Mouse (Mus musculus): ENCODE measurements at regions not wholly inside any gene's neighbourhood (a gene's known extent, or its start where the extent isn't known, plus 50 kb on each side); places are given as distances from the start of the nearest gene placed in this dataset.

DNA sequence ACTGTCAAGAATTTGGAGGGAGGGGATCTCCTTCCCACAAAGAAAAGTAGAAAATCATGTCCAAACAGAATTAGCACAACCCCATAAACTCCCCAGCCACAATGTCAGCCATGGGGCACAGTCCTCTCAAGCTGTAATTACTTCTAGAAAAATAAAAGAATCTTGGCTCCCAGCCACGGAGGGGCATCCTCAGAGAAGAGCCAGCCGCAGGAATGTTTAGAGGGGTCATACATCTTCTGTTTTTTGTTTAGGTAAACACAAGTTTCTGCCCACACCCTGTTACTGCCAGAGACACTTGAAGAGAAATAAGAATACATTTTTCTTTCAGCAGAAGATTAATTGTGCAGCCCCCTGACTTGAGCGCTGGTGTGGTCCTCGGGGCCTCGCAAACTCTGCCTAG lies 362.5 kb upstream of the Nfe2l3 start:
- DNase-seq: no peak

- DNase-seq: no peak
These were observed 361.2 kb upstream of the Nfe2l3 start for GRCm38 (mm10) chr6:51071243-51071642.

- DNase-seq: no peak
These were observed 357.4 kb upstream of the Nfe2l3 start for GRCm38 (mm10) chr6:51075026-51075425.

DNA sequence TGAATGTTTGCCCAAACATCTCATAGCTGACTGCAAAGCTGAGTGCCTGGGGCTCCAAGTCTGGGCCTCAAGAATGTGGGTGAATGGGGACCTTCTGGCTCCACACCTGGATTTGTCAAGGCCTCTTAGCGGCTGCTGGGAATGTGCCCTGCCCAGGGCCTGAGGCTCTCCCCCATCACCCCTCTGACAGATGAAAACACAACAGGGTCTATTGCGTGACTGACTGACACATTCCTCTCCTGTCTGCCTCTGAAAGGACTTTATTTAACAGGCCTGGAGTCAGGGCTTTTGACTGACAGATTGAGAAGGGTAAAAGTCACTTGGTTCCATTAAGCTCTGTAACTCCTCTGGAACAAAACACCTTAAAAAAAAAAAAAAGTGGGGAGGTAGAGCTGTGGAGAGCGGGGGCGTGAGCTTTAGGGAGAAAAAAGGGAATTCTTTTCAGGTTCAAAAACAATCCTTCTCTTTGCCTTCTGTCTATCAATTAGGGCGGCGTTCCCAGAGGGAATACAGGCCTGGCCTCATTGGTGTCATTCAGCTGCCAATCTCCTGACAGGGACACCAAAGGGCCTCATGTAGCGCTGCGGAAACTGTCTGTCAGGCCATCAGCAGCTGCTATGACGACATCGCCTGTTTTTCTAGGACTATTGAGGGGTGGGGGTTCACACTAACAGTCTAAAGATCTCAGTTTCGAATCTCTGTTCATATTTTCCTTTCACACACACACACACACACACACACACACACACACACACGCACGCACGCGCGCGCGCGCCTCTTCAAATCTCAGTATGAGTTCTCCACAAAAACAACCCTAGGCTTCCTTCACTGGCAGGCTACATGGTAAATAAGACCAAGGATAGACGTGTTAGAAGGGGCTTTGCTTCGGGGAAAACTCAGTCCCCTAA lies 355.4 kb upstream of the Nfe2l3 start:
- DNase-seq: no peak

DNA sequence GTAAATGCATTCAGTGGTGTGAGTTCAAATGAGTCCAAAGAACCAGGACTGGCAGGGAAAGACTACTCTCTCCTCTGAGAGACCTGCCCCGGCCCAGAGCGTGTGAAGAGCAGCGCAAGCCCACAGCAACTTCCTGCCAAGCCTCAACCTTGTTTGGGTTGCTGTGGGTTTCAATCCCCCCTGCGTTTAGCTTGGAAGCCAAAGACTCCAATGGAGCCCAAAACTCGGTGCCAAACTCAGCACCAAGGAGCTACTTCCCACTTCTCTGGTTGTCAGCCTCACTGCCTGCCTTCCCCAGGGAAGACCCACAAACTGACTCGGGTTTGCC lies 354.7 kb upstream of the Nfe2l3 start:
- DNase-seq: no peak

GRCm38 (mm10) chr6:51078353-51078966 lies 354.0 kb upstream of the Nfe2l3 start:
- no peak for DNase-seq

DNA sequence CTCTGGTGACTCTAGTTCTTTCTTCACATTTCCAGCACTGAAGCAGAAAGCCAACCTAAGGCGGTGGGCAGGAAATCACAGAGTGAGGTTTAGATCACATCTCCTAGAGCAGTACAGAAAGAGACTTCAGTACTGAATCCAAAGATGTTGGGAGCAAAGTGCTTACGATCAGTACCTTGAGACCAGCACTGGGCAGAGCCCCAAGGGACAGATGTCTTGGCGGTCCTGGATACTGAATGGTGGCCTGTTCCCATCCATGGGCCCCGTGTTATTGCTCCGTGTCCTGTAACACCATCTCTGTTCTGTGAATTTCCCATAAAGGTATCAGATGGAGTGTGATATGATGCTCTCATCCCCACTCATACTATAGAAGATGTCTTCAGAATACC lies 353.5 kb upstream of the Nfe2l3 start:
- DNase-seq: no peak

GRCm38 (mm10) chr6:51081056-51081455 lies 351.4 kb upstream of the Nfe2l3 start:
- DNase-seq: no peak

DNA sequence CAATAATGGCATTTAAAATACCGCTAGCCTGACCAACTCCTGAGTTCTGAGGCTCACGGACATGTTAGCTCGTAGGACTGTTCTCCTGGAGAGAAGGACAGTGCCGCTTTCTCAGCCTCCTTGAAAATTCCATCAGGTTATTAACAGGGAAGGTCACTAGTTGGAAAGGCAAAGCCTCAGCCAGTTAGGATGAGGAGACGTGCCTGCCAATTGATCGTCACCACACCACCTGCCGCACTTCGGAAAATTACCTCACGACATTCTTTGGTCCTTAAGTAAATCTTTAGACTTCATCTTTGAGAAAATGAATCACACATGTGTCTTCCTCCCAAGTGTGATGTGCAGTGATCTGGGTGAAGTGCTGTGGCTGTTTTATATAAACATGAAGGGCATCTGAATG lies 347.8 kb upstream of the Nfe2l3 start:
- DNase-seq: no peak

DNA sequence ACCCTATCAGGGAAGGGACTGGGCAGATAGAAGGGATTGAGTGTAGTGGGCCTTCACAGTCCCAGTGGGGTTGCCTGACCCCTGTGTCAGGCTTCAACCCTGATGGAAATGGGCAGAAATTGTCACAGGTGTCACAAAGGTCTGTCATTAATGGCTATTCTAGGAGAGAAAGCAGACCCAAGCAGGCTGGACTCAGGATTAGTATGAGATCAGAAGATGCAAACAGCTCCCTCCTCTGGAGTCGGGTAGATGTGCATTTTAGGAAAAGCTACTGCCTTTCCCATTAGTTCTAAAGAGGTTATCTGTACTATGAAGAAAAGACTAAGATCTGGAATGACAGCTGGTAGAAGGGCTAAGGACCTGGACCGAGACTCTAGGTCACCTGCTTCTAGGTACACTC lies 346.9 kb upstream of the Nfe2l3 start:
- no peak for DNase-seq

DNA sequence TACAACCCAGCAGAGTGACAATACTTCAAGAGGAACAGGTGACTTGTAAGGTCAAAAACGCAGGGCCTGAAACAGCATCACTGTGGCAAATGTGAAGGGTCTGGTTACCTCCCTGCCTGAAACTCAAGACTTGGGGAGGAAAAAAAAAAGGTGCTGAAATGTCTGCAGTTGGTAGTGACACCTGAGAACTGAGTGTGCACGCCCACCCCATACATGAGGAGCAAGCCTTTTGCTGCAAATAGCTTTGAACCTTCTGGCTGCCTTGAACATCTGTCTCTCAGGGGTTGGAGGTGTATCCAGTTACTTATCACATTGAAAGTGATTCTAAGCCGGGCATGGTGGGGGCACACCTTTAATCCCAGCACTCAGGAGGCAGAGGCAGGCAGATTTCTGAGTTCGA lies 346.1 kb upstream of the Nfe2l3 start:
- DNase-seq: no peak

DNA sequence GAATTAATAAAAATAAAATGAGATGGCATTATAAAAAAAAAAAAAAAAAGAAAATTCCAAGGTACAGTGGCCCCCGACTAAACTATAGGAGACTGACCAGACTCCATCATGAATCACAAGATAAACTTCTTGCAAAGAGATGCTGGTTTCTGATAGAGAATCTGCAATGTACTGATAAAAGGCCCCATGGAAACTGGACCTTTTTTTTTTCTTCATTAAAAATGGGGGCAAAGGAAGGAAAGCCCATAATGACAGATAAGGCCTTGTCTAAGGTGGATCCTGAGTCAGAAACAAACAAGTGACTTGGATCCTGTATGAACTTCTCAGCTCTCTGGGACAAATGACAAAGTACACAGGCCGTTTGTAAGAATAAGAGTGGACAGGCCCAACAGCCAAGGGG lies 344.7 kb upstream of the Nfe2l3 start:
- no peak for DNase-seq

DNA sequence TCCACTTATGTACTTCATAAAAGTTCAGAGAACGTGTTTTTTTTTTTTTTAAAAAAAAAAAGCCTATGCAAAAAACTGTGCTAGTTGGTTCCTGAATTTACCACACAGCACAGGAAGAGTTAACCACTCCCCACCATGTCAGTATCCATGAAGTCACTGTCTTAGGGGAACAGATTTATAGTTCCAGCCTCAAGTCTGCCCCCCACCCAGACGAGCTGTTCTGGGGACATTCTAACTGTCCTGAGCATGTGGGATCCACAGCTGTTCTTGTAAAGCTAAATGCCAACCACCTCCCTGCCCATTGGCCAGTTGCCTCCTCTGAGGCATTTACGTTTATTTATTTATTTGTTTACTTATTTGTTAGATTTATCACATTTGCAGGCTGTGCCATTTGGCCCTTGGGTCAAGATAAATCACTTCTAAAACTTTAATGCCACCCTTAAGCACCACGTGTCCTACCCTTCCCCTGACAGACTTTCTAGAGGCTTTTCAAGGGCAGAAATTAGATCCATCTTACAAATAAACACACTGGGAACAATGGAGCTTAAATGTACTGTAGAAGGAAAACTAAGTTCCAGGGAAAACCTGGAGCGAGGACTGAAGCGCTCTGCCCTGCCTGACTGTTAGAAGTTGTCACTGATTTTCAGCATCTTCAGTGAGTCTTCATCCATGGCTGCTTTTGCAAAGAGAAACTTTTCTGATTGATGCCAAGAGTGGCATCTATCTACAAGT lies 343.7 kb upstream of the Nfe2l3 start:
- no peak for DNase-seq

GRCm38 (mm10) chr6:51093196-51093595 lies 339.3 kb upstream of the Nfe2l3 start:
- no peak for DNase-seq

DNA sequence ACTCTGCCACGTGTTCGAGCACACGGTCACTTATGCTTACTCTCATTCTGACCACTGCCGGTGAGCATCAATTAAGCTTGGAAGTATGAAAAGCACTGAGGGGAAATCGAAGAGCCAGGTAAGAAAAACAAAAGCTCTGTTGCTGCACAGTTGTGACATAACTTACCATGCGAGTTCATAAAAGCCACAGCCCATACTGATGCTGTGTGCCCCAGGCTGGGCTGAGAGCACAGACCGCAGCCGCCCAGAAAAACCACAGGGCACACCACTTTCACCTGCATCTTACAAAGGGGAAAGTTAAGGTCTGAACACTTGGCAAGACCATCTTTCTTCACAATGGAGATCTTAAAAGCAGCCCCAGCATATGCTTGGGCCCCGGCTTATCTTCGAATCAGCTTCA lies 338.2 kb upstream of the Nfe2l3 start:
- no peak for DNase-seq

GRCm38 (mm10) chr6:51097488-51097887 lies 335.0 kb upstream of the Nfe2l3 start:
- DNase-seq: no peak

DNA sequence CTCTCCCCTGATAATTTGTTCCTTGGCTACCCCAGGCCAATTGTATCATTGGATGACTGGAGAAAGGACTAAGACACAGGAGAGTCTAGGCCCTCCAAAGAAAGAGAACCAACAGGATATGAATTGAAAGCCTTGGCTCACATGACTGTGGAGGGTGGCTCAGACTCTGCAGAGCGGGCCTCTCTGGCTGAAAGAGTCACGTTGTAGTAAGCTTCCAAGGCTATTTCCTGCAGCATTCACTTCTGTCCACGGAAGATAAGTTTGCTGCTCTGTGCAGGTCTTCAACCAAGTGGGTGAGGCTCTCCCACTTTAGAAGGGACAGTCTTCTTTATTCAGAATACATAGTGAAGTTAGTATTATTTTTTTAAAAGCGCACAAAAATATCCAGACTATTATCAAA lies 332.1 kb upstream of the Nfe2l3 start:
- no peak for DNase-seq

- DNase-seq: no peak
These were observed 329.2 kb upstream of the Nfe2l3 start for GRCm38 (mm10) chr6:51103236-51103635.

DNA sequence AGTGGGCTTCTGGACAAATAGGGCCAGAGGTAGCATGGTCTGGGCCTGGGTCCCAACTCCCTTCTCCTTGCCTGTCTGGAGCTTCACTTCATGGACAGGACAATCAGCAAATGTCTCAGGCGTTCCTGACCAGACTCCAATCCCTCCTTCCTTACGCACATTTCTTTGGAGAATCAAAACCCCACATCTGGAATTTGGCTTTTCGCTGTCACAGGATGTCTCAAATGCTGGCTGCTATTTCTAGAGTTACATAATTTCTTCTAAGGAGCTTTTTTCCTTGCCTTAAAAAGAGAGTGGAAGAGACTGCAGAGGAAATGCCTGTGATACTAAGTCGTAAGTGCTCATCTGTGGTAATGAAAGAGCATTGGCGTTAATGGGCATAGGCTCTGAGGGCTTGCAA lies 328.1 kb upstream of the Nfe2l3 start:
- DNase-seq: no peak

DNA sequence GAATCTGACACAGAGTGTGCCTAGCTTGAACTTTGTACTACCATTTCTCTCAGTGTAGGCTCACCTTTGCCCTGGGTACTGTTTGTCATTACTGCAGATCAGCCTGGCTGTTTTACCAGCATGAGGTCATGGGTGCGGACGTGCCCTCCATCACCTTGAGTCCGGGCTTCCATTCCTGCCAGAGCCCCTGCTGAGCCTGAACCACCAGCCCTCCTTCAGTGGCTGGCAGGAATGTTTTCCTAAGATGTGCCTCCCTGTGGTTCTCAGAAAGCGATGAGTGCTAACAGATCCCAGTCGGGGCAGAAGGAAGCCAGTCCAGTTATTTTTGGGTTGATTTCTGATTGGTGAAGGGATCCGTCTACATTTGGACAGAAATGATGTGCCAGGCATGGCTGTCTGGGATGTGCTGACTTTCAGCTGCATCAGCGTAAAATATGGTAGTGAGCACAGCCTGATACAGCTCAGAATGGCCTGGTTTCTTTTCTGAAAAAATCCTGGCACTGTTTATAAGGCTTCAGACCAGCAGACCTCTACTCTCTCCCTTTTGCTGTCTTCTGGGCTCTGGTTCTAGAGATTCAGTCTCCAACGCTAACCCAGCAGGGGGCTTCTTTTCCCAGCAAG lies 324.0 kb upstream of the Nfe2l3 start:
- DNase-seq: no peak

GRCm38 (mm10) chr6:51110596-51110995 lies 321.9 kb upstream of the Nfe2l3 start:
- DNase-seq: no peak

DNA sequence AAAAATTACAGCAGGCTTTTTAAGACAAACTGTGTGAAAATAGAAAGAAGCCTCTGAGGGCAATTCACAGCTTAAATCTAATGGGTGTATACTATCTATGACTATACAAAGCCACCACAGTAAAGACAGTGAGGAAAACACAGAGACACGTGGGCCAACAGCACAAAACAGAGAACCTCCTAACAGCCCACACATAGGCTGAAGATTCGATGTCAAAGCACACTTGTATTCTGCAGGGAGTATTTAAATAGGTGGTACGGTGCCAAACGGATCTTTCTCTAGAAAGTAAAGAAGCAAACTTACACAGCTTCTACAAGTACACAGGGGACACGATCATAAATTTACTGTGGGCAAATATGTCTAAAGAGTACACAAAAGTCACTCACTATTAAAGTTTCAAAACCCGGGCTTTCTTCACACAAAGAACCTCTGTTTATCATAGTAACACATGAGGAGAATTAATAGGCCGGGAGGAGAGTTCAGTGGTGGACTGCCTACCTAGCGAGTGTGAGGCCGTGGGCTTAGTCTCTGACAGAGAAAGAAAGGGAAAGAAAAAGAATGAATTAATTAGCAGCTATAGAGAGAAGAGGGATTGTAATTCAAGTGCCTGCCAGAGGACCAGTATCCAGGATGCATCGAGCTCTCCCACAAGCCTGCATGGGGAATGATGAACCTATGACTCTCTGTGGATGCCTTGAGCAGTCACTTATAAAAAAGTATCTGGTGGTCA lies 317.7 kb upstream of the Nfe2l3 start:
- no peak for DNase-seq

Data from thymus, postnatal 36 days (tissue).